Mouse (Mus musculus) thymus, postnatal 25 days (tissue): ENCODE results near the gene Aimp2.

Experiments
- DNase-seq: peaks from one replicate; pipeline ENCODE4 v3.0.0; 2022

The Aimp2 gene

DNA sequence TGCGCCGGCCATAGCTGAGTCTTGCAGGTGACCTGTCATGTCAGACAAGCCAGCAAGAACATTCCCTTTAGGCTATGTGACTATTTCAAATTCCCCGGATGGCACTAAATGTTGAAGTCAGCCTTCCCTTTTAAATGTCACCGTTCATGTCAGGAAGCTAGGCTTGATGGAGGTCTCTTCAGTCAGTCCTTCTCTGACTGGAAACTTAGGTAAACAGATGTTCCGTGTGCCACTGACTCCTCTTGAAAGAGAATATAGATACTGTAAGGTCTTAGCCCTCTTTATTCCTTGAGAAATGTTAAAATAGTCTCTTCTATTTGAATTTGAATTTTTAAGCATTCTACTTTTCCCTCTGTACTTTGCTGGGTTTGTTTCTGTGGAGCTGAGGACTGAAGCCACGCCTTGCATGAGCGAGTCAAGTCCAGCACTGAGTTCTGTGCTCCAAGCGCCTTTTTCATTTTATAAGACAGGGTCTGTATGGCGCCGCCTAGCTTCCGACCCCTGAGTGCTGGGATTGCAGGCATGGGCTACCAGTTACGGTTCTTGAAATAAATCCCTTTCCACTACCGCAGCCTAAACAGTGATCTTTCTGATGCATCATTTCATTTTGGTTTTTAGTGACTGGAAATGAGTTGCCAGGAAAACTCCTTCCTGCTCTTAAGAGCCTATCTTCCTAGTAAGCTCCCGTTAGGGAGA, 11.9 kb downstream of the Aimp2 start, which contains the start of gene Ankrd61:
Ankrd61 (minus strand) TSS at position 51 of the 696 bp plus-strand sequence.
- DNase-seq: no peak

DNA sequence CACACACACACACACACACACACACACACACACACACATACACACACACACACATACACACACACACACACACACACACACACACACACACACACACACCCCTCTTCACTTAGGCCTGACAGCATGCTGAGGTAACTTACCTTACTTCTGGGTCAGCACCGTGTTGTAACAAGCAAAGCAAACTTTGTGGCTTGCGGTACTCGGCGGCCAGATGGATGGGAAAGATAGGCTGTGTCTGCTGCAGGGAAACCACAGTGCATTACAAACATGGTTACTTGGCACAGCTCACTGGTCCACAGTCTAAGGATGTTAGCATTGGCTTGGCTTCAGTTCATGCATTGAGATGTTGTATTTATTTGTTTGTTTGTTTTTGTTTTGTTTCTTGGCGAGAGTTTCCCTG, 16.3 kb downstream of the Aimp2 start:
- no peak for DNase-seq

DNA sequence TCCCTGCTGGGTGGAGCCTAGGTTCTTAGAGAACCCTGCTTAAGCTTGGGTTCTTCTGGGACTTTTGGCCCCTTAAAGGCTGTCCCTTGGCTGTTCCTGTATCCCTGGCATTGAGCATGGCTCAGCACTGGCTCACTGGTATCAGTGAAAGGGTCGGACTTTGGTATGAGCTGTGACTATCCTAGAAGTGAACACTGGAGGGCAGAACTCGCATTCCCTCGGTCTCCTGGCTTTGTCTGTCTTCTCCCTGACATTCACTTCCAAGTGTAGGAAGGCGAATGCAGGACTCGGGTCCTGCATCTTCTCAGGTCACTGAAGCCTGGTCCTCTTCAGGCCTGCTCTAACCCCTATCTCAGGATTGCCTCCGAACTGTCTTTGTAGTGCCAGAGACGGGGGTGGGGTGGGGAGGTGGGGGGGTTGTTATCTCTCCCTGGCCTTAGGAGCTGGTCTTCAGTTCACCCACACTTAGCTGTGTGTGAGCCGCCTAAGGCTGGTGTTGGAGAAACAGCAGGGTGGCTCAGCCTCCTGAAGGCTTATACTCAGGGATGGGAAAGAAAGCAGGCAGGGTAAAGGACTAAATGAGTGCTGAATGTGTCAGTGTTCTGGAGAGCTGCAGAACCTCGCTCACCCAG, 17.3 kb downstream of the Aimp2 start:
- no peak for DNase-seq

DNA sequence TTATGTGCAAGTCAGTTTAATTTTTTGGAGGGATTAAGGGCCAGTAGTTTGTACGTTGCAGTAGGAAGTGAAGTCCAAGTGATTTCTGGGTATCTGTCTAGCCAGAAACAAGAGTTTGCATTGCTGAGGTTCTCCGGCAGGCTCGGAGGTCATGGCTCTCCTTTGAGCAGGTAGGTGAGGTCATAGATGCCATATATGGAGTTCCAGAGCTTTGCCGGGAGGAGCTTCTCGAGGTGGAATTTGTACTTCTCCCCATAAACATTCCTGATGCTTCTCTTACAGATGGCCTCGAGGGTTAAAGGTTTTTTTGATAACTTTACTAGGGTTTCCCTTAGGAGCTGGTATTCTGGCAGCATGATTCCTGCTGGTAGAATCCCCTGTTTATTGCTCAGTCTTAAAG, 18.9 kb downstream of the Aimp2 start:
- no peak for DNase-seq

DNA sequence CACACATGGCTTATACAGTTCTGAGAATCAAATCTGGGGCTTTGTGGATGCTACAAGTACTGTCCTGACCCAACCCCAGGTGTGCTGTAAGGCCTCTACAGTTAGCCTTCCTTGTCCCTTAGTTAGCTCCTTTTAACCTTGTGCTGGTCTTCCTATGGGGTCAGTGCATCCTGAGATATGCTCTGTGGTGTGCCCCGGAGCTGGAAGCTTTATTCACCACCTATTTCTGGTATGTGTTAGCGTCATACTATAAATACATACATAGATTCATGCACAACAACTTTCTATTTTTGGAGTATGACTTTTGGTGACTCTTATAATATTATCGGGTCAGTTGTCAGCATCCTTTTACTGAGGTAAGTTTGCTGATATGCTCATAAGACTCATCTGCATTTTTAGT, 24.4 kb downstream of the Aimp2 start:
- DNase-seq: no peak

DNA sequence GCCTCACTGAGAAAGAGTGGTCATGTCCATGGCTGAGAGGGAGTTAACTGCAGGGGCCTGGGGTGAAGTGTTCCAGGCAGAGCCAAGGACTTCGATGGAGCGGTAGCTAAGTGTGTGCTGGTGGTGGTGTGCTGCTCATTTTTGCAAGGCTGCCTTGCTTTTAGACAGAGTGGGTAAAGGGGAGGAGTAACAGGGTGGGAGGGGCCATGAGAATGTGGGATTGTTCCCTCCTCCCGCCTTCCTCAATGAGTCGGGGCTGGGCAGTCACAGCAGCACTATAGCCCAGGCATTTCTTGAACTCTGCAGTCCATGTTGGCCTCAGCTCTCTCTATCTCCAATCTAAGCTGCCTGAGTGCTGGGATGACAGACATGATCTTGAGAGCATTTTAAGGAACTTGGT, 35.1 kb downstream of the Aimp2 start:
- no peak for DNase-seq

DNA sequence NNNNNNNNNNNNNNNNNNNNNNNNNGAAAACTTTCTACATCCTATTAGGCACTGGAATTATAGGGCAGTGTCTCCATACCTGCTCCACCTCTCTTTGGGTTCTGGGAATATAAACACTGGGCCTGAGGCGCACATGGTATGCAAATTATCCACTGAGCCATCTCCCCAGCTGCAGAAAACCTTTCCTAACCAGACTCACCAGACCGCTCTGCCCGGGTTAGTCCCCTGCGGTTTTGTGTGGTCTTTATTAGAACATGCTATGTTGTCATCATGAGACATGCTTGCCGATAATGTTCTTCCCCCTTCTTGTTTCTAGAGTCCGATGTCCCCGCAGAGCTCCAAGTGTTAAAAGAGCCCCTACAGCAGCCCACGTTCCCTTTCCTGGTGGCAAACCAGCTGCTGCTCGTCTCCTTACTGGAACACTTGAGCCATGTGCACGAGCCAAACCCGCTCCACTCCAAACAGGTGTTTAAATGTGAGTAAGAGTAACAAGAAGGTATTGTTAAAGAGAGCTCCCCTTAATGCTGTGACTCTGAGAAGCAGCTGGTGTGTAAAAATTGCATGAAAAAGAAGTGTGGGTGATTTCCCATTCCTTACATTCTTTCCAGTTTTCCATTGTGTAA, 38.0 kb downstream of the Aimp2 start:
- DNase-seq: no peak
